Mouse (Mus musculus) liver, postnatal 0 days (tissue): ENCODE results near the gene Cox8a.

Source experiments
- CTCF ChIP-seq: sonication (generic); IDR thresholded peaks from 2 replicates; pipeline ENCODE4 v1.5.1; 2016; ENCODE audit warnings: antibody characterized with exemption, low read depth
- EP300 ChIP-seq: IDR thresholded peaks from 2 replicates; pipeline ENCODE4 v1.6.1; 2016; ENCODE audit warnings: antibody characterized with exemption, low read depth, mild to moderate bottlenecking

GRCm38 (mm10) chr19:7265478-7266191, 48.2 kb upstream of the Cox8a start:
- no peak for TF ChIP-seq CTCF
- TF ChIP-seq EP300, result no peak
